Mouse (Mus musculus) MN1 (cell line): ENCODE data around the gene Noa1.

Experiments used
- DNase-seq: peaks from one replicate; pipeline ENCODE4 v3.0.0-alpha.2; 2016; ENCODE audit warnings: low spot score

Gene Noa1

GRCm38 (mm10) chr5:77289686-77290085 is 20.2 kb downstream of the Noa1 start:
- no peak for DNase-seq

GRCm38 (mm10) chr5:77287901-77288300 is 22.0 kb downstream of the Noa1 start:
- no peak for DNase-seq

GRCm38 (mm10) chr5:77286904-77287303 is 23.0 kb downstream of the Noa1 start:
- DNase-seq, result no peak

- DNase-seq, result no peak
These were observed 24.2 kb downstream of the Noa1 start for GRCm38 (mm10) chr5:77285685-77286084.

- no peak for DNase-seq
These were observed 27.6 kb downstream of the Noa1 start for GRCm38 (mm10) chr5:77282242-77282641.

DNA sequence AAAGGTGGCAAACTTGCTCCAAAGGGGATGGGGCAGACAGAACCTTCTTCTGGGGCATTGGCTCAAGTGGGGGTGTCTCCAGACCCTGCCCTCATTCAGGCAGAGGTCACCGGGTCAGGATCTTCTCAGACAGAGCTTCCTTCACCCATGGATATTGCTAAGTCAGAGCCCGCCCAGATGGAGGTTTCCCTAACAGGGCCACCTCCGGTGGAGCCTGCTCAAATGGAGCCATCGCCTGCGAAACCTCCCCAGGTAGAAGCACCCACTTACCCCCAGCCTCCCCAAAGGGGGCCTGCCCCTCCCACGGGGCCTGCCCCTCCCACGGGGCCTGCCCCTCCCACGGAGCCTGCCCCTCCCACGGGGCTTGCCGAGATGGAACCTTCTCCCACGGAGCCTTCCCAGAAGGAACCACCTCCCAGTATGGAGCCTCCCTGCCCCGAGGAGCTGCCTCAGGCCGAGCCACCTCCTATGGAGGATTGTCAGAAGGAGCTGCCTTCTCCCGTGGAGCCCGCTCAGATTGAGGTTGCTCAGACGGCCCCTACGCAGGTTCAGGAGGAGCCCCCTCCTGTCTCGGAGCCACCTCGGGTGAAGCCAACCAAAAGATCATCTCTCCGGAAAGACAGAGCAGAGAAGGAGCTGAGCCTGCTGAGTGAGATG is 28.2 kb downstream of the Noa1 start:
- DNase-seq, result no peak

DNA sequence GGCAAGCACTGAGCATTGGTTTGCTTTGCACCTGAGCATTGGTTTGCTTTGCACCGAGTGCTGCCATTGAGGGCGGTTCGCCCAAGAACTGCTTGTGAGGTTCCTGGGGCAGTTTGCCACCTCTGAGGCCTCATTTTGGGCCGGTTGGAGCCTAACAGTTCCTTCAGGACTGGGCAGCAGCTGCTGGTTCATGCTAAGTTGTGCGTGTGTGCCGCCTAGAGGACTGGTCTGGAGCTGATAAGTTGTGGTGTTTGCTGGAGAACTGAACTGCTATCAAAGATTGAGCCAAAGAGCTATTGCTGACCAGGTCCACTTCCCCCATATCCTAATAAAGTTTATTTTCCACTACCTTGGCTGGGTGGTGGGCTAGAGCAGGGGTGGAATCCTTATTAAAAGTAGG is 32.7 kb downstream of the Noa1 start:
- DNase-seq, result no peak

- DNase-seq, result no peak
These were observed 33.9 kb downstream of the Noa1 start for GRCm38 (mm10) chr5:77275950-77276349.

DNA sequence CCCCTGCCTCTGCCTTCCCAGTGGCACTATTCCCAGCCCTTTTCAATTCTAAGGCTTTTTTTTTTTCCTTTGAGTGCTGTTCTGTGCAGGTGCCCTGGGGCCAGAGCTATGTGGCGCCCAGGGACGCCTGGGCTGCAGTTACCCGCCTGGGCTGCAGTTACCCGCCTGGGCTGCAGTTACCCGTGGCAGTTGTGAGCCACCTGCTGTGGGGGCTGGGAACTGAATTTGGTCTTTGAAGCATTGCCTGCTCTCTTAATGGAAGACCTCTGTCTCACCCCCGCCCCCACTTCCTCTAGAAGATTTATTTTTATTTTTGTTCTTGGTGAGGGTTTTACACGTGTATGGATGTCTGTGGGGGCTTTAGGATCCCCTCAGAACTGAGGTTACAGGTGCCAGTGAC is 36.7 kb downstream of the Noa1 start:
- DNase-seq, result no peak

DNA sequence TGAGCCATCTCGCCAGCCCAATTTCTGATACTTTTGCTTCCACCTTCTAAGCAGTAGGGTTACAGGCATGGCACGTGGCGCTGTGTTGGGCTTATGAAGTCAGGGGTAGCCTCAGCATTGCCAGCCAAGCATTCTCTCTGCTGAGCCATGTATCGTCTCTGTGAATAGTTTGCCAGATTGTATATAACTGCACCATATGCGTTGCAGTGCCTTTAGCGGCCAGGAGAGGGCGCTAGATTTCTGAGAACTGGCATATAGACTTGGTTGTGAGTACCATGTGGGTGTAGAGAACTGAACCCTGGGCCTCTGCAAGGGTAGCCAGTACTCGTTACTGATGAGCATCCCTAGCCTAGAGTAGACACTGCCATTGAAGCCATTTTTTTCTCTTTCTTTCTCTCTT is 40.5 kb downstream of the Noa1 start:
- no peak for DNase-seq

GRCm38 (mm10) chr5:77267957-77268624 is 41.8 kb downstream of the Noa1 start:
- DNase-seq, result no peak

DNA sequence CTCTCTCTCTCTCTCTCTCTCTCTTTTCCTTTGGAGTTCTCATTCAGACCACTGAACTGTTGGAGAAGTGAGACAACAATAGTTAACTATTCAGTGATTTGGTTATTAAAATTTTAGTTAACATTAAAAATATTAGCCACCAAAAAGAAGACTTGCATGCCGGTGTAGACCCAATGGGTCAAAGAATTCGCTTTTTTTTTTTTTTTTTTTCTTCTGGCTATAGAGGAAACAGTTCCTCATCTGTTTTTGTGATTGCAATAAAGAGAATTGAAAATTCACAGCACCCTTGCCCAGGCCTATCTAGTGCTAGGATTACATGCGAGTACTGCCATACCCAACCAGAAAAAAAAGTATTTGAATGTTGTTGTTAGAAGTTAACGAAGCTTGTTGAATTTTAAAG is 42.4 kb downstream of the Noa1 start:
- no peak for DNase-seq

DNA sequence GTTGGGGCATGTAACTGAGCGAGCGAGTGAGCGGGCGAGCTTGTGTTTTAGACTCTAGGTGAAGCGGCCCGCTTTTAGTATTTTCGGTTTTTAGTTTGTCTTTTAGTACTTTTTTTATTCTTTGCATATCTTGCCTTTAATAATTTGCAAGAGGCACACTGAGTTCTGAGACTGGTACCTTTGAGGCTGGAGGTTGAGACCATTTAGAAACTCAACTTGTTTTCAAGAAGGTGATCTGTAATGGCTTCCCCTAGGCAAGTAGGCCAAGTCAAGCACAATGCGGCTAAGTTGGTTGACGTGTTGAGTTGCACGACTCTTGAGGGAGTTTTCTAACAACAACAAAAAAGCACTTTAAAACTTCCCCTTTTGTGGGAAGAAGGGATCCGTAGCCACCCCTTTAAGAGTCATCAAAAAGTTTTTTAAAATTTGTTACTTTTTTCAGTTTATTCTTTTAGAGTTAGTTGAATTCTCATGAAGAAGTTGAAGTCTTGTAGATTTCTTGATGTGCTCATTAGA is 42.9 kb downstream of the Noa1 start:
- no peak for DNase-seq

- peak; percentile 60 for DNase-seq
These were observed 43.6 kb downstream of the Noa1 start for GRCm38 (mm10) chr5:77266066-77266885.

GRCm38 (mm10) chr5:77265671-77266065 is 44.2 kb downstream of the Noa1 start:
- peak; percentile 55 for DNase-seq

DNA sequence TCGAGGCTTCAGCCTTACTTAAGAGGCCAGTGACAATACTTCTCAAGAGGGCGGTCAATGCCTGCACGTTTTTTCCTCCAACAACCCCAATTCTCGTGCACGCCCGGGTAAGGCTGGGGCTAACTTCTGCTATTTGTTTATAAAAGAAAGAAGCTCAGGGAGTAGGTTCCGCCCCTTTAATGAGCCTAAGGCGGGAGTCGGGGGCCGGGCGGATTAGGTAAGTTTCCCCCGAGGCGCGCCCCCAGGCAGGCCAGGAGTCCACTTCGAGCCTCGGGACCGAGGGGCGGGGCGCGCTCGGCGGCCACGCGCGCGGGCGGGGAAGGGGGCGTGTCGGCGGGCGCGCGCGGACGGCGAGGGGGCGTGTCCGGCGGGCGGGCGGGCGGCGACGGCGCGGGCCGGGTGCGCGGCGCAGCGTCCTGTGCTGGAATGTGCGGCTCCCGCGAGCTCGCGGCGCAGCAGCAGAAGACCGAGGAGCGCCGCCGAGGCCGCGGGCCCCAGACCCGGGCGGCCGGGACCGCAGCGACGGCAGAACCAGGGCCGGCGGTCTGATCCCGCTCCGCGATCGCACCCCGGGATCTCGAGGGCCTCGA is 44.7 kb downstream of the Noa1 start, which contains the start of gene Rest:
Gene Rest, plus strand, starts transcription at position 411 of the 590 bp plus-strand sequence.
- peak; percentile 72 for DNase-seq

DNA sequence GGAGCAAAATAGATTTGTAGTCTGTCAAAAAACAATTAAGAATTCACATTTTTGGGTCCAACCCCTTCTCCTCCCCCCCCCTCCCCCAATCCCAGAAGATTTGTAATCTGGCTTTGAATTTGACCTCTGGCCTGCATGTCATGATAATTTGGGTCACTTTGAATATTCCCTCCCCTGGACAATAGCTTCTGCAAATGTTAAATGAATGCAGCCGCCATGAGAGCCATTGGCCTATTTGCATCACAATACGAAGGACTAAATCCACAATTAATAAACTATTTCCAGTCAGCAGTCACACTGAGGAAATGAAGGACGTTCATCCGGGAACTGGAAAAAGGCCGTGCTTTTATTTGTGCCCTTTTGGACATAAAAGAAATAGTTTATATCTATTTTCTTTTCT is 47.8 kb downstream of the Noa1 start:
- no peak for DNase-seq

- DNase-seq, result no peak
These were observed 48.7 kb downstream of the Noa1 start for GRCm38 (mm10) chr5:77261137-77261536.

DNA sequence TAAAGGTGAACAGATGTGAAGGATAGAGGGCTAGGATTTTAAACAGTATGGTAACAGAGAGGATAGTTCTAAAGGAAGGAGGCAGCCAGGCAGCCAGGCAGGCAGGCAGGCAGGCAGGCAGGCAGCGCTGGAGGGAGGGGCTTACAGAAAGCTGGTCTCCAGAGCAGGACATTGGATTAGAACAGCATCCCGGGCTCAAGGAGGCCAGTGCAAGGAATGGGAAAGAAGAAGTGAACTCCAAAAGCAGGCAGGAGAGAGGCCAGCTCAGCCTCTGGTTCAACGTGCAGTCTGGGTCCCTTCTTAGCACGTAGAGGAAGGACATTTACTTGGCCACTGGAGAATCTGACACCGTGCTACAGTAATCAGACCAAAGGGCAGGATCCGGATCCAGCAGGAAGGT is 49.7 kb downstream of the Noa1 start:
- DNase-seq, result no peak

DNA sequence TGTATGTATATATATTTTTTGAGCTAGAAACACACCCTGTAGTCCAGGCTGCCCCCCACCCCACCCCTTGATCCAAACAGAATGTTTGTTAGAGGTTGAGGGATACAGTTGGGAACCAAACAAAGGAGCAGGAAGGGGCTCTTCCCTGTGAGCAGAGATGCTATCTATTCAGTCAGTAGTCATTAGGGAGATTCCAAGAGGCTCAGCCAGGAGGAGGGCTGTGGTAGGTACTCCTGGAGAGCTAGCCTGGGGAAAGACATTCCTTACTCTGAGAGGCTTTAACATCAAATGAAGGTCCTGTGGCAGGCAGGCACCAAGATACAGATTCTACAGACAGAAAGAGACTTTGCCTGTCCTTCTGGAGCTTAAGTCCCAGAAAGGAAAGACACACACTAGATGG is 50.6 kb downstream of the Noa1 start:
- DNase-seq, result no peak

DNA sequence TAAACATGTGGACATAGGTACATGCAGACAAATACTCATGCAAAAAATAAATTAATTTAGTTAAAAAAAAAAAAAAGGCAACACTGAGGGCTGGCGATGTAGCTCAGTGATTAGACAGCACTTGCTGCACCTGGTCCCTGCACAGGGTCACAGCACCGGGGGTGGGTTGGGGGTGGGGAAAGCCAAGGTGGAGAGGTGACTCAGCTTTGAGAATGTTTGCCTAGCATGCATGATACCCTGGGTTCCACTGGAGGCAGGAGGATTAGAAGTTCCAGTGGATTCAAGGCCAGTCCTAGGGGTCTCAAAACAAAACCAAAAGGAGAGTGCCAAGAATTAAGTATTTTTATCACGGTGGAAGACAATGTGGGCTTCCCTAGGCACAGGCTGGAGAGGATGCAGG is 52.3 kb downstream of the Noa1 start:
- no peak for DNase-seq

DNA sequence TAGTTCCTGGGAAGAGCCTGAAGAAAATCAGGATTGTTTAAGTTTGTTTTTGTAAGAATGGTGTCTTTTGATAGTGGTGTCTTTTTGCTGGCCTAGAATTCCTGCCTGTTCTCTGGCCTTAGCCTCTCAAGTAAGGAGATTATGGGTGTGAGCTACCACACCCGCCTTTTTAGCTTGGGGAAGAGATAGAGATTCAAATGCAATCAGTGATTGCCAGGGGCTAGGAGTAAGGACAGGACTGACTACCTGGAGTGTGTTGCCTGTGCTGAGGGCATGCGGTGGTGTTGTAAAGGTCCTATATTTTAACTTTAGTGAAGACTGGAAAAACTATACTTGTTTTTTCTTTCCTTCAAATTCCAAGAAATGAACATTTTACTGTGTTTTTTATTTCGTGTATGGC is 55.5 kb downstream of the Noa1 start:
- DNase-seq, result no peak
